Mouse (Mus musculus) bone marrow, adult 2 months (tissue): ENCODE results near the gene Syde2. TPM values are rescaled to one million over a fixed set of nuclear protein-coding genes. Genes with fewer than 3 reads are reported as not detected.
"Not testable (repeated sequence)": the region's sequence is repeated elsewhere in the genome, so short reads cannot be mapped to it uniquely, and the experiment has no call there.

Experiments used
- H3K27ac ChIP-seq: fragments of 200-500 bp; 2 replicates; pipeline ENCODE4 v1.5.1; 2012; ENCODE audit warnings: low read depth, mild to moderate bottlenecking, control low read depth, inconsistent platforms, low read length; ENCODE audit not compliant: control insufficient read depth, poor library complexity, insufficient read depth
- H3K4me1 ChIP-seq: fragments of 200-500 bp; 2 replicates; pipeline ENCODE4 v1.6.1; 2011; ENCODE audit warnings: low read length; ENCODE audit not compliant: control insufficient read depth, insufficient read depth
- H3K4me3 ChIP-seq: fragments of 200-500 bp; replicated peaks from 2 replicates; pipeline ENCODE3; 2011; ENCODE audit warnings: mild to moderate bottlenecking, low read depth, low read length, control low read depth; ENCODE audit not compliant: control insufficient read depth
- CTCF ChIP-seq: fragments of 200-500 bp; IDR thresholded peaks from 2 replicates; pipeline ENCODE4 v1.5.1; 2011; ENCODE audit warnings: low read length, control low read depth; ENCODE audit not compliant: control insufficient read depth, insufficient read depth
- POLR2A ChIP-seq: fragments of 200-500 bp; IDR thresholded peaks from 2 replicates; pipeline ENCODE4 v1.6.1; 2011; ENCODE audit warnings: low read depth, mild to moderate bottlenecking, control low read depth, low read length, borderline replicate concordance; ENCODE audit not compliant: control insufficient read depth
- WGBS: fragments of 180-500 bp; shearing (Covaris S2); methylation state at CpG from one replicate; pipeline ENCODE4 v1.1.7; 2018; 5-methylcytosine and 5-hydroxymethylcytosine counted together
- polyA plus RNA-seq: library from polyadenylated mRNA; stranded (reverse); fragments of >200 nt; gene quantifications from 2 replicates; pipeline ENCODE4 v1.2.4, GENCODE M21; 2011; ENCODE audit warnings: low replicate concordance; ENCODE audit not compliant: missing spikeins, insufficient read depth, insufficient read length

The Syde2 gene
- polyA plus RNA-seq, 1 experiment, result 2.1 TPM

DNA sequence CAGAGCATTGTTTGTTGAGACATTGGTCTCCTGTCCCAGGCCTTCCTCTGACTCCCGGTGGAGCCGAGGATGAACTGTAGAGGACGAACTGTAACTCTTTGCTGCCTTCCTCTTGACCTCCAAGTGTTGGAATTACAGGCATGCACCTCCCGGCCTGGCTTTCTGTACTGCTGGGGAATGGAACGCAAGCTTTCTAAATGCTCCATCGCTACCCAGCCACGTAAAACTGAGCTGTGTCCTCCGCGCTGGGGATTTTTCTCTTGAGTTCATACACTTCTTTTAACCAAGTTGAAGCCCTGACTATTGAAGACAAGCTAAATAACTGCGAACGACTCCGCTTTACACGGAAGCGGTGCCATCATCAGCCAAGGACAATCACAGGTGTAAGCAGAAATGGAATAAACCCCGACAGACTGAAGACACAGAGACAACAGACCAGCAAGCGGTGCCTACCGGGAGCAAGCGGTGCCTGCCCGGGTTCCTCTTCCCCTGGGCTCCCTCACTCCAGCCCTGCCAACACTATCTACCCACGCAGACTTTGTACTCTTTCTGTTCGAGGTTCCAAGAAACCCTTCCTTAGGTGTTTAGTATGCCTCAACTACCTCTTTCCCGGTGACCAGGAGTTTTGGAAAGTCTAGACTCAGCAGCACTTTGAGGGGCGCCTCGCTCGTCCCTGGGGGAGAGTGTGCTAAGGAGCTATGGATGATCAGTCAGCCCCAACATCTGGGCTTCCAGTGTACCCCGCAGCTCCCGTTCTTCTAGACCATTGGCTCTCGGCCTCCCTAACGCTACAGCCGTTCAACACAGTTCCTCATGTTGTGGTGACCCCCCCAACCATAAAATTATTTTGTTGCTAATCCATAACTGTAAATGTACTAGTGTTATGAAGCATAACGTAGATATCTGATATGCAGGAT is 24.3 kb upstream of the Syde2 start:
- H3K4me3 ChIP-seq, result no peak overlapping the region
- H3K4me1 ChIP-seq, result no peaks in the 10 kb centered on the region
- WGBS, result 27% methylated on average over 31 of the region's 31 CpGs
- TF ChIP-seq POLR2A, result no peak
- TF ChIP-seq CTCF, result no peak
- H3K27ac ChIP-seq, result no peak overlapping the region

DNA sequence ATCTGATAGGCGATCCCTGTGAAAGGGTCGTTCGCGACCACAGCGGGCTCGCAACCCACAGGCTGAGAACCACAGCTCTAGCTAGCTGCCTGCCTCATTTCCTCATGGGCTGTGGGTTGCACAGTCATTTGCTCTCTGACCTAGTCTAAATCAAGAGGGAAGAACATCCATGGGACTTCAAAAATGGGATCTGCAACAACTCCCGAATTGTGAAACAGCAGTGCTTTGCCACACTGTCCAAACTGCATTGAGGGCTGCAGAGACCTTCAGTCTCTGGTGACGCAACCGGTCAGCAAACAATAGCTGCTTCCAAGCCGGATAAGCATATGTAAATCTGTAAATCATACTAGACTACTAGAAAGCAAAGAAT is 23.7 kb upstream of the Syde2 start:
- WGBS, result 7% methylated on average over 10 of the region's 10 CpGs
- TF ChIP-seq POLR2A, result no peak
- no peak for TF ChIP-seq CTCF
- no peaks in the 10 kb centered on the region for H3K4me1 ChIP-seq
- no peak overlapping the region for H3K4me3 ChIP-seq
- no peak overlapping the region for H3K27ac ChIP-seq

DNA sequence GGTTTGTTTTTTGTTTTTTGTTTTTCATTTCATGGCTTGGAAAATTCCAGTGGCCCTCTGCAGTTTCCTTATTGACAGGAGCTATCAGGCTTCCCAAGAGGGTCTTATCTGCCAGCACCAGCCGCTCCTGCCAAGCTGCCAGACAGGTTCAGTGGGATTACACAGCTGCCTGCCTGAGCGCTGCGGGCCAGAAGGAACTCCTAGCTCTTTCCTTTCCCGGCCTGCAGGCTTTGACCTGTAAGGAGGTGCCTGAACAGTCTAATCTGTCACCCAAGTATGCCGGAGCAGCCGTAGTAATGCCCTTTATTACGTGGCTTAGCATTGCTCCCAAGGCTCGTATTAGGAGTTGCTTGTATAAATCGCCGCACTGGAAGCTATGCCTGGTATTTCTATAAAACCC is 23.2 kb upstream of the Syde2 start:
- 53% methylated on average over 10 of the region's 10 CpGs for WGBS
- no peak overlapping the region for H3K27ac ChIP-seq
- H3K4me3 ChIP-seq, result no peak overlapping the region
- H3K4me1 ChIP-seq, result no peaks in the 10 kb centered on the region
- TF ChIP-seq CTCF (no peak), POLR2A (no peak)

DNA sequence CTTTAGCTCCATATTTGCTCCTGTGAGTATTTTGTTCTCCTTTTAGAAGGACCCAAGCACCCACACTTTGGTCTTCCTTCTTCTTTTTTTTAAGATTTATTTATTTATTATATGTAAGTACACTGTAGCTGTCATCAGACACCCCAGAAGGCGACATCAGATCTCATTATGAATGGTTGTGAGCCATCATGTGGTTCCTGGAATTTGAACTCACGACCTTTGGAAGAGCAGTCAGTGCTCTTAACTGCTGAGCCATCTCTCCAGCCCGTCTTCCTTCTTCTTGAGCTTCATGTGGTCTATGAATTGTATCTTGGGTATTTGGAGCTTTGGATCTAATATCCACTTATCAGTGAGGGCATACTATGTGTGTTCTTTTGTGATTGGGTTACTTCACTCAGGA is 22.1 kb upstream of the Syde2 start:
- H3K4me1 ChIP-seq, H3K4me3 ChIP-seq, H3K27ac ChIP-seq: not testable (repeated sequence)
- WGBS, result 74% methylated on average over 3 of the region's 3 CpGs

DNA sequence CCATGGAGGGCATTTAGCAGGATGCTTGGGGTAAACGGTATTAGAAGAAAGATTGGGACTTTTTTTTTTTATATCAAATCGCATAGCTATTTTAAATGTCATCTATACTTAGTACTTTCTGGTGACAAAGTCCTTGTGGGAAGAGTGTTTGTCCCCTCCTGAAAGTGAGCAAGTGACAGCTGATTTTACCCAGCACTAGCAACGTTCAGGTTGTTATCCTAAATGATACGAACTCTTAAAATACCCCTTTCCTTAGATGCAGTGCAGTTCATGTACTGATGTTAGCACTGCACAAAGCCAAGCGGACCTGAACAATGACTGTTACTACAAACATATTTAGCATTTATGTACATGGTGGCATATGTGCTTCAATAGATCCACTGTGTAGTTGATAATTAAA is 20.9 kb upstream of the Syde2 start:
- TF ChIP-seq CTCF (no peak), POLR2A (no peak)
- no peaks in the 10 kb centered on the region for H3K4me1 ChIP-seq
- H3K4me3 ChIP-seq, result no peak overlapping the region
- no peak overlapping the region for H3K27ac ChIP-seq
- WGBS, result 84% methylated on average over 5 of the region's 5 CpGs

DNA sequence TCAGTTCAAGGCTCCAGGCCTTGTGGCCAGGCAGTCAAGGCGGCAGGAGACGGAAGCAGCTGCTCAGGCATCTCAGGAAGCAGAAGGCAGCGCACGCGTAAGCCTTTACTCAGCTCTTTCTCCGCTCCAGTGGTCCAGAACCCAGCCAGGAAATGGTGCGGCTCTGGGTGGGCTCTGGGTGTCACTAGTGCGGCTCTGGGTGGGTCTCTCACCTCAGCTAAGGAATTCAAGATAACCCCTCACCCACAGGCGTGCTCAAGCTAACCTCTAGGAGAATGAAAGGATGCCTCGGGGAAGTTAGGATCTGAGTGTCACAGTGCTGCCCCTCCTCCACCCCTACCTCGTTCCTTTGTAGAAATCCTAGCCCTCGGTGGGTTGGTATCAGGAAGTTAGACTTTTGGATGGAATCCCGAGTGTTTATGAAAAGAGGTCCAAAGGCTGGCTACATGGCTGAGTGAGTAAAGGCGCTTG is 18.6 kb upstream of the Syde2 start:
- WGBS, result 10% methylated on average over 14 of the region's 14 CpGs
- TF ChIP-seq POLR2A (no peak), CTCF (no peak)
- Histone ChIP-seq H3K4me3 (no peak overlapping the region), H3K4me1 (no peaks in the 10 kb centered on the region), H3K27ac (no peak overlapping the region)

DNA sequence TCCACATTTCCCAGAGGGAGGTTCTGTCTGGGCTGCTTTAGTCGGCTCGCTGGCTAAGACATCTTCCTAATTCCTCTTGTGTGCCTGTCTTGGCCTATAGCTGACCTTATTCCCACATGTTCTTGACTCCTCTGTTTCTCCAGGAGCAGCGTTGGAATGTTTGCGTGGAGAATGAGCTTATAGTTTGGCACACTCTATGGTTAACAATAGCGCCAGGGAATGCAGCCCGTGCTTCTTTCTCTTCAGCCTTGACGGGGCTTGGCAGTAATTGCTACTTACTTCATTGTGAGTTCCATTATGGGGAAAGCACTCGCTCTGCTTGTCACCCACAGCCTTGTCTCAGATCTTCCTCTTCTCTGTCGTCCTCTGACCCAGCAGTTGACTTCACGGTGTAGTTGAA is 16.2 kb upstream of the Syde2 start:
- no peaks in the 10 kb centered on the region for H3K4me1 ChIP-seq
- no peak overlapping the region for H3K27ac ChIP-seq
- no peak overlapping the region for H3K4me3 ChIP-seq
- no peak for TF ChIP-seq POLR2A
- no peak for TF ChIP-seq CTCF
- WGBS, result 74% methylated on average over 10 of the region's 10 CpGs

DNA sequence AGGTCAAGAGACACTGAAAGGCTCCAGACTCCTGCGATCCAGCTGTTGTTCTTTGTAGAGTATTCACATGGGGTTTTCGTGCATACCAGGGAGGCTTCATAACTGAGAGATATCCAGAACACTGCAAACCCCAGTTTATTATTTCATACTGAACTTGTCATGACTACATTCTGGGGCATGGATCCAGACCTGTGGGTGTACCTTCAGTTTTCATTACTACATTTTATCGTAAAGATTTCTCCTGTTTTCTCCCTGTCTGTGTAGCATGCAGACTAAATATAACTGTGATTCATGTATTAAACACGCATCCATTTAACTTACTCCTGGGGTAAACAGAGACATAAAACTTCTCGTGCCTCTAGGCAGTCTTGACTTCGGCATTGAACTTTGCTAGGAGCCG is 12.7 kb upstream of the Syde2 start:
- TF ChIP-seq CTCF (no peak), POLR2A (no peak)
- 87% methylated on average over 7 of the region's 7 CpGs for WGBS
- H3K4me1 ChIP-seq, result no peaks in the 10 kb centered on the region
- H3K27ac ChIP-seq, result no peak overlapping the region
- no peak overlapping the region for H3K4me3 ChIP-seq
